Mouse (Mus musculus) CH12.LX (cell line): ENCODE measurements around the gene Zfp777. TPM values are rescaled to one million over a fixed set of nuclear protein-coding genes. Genes with fewer than 3 reads are reported as not detected.
A peak's percentile ranks its signal among the peaks of the same experiment; 100 is the strongest.

ENCODE experiments used
- DNase-seq: peaks from one replicate; pipeline ENCODE4 v3.0.0-alpha.2; 2013; ENCODE audit errors: extremely low read depth
- H3K27ac ChIP-seq: 2 replicates; pipeline ENCODE4 v1.5.1; 2012; ENCODE audit warnings: low read depth, mild to moderate bottlenecking, control low read depth, moderate library complexity; ENCODE audit not compliant: insufficient read depth
- H3K27me3 ChIP-seq: replicated peaks from 2 replicates; pipeline ENCODE3; 2012; ENCODE audit warnings: inconsistent platforms
- H3K36me3 ChIP-seq, 2 experiments: replicated peaks in 1 of 2; 2 replicates each; pipeline versions ENCODE3 to v1.6.1; 2012; ENCODE audit warnings: inconsistent platforms in 1 of 2, low read length in 1 of 2, mild to moderate bottlenecking in 1 of 2, mixed read lengths in 1 of 2, moderate library complexity in 1 of 2; ENCODE audit not compliant: control insufficient read depth in 1 of 2, insufficient read depth in 1 of 2
- H3K4me1 ChIP-seq, 2 experiments: 2 replicates each; pipeline ENCODE4 v1.6.1; 2012; ENCODE audit warnings: inconsistent platforms in 1 of 2, moderate library complexity in 1 of 2; ENCODE audit not compliant: insufficient read depth in 2 of 2, control insufficient read depth in 1 of 2
- H3K4me2 ChIP-seq: 2 replicates; pipeline ENCODE4 v1.6.1; 2012; ENCODE audit warnings: low read depth, mild to moderate bottlenecking, control low read depth; ENCODE audit not compliant: poor library complexity, insufficient read depth, severe bottlenecking
- H3K4me3 ChIP-seq, 3 experiments: fragments of 150-350 bp in 1 of 3; sonication (generic) in 1 of 3; replicated peaks in 1 of 3; 2 replicates each; pipeline versions ENCODE3 to v1.5.1; 2011 to 2012; ENCODE audit warnings: low read depth in 2 of 3, low read length in 2 of 3, mild to moderate bottlenecking in 2 of 3, moderate library complexity in 2 of 3, control low read depth in 1 of 3, improper control_type of control experiment in 1 of 3, inconsistent platforms in 1 of 3, mixed read lengths in 1 of 3; ENCODE audit not compliant: poor library complexity in 1 of 3
- H3K79me2 ChIP-seq: replicated peaks from 2 replicates; pipeline ENCODE4 v1.6.1; 2012; ENCODE audit warnings: mild to moderate bottlenecking, moderate library complexity; ENCODE audit not compliant: control insufficient read depth, poor library complexity, insufficient read depth, severe bottlenecking; ENCODE audit errors: extremely low read depth
- H3K9ac ChIP-seq: 2 replicates; pipeline ENCODE4 v1.6.1; 2012; ENCODE audit warnings: low read depth, mild to moderate bottlenecking, control low read depth, moderate library complexity; ENCODE audit not compliant: insufficient read depth
- H3K9me3 ChIP-seq: replicated peaks from 2 replicates; pipeline ENCODE3; 2012; ENCODE audit warnings: low read length, inconsistent platforms, mixed read lengths
- CHD2 ChIP-seq: IDR thresholded peaks from 2 replicates; pipeline ENCODE4 v1.6.1; 2011; ENCODE audit warnings: low read length, improper control_type of control experiment
- E2F4 ChIP-seq: IDR thresholded peaks from 2 replicates; pipeline ENCODE4 v1.6.1; 2011; ENCODE audit warnings: low read depth, low read length, improper control_type of control experiment; ENCODE audit not compliant: insufficient replicate concordance
- ELF1 ChIP-seq: IDR thresholded peaks from 2 replicates; pipeline ENCODE4 v1.6.1; 2014; ENCODE audit warnings: low read depth, mild to moderate bottlenecking, inconsistent platforms, low read length, improper control_type of control experiment
- ETS1 ChIP-seq: conservative IDR thresholded peaks from 2 replicates; pipeline ENCODE4 v1.6.1; 2012; ENCODE audit warnings: low read depth, mild to moderate bottlenecking, inconsistent platforms, low read length, improper control_type of control experiment, moderate library complexity
- IRF4 ChIP-seq: IDR thresholded peaks from 2 replicates; pipeline ENCODE4 v1.6.1; 2014; ENCODE audit warnings: low read depth, mild to moderate bottlenecking, inconsistent platforms, low read length, improper control_type of control experiment
- JUN ChIP-seq: IDR thresholded peaks from 2 replicates; pipeline ENCODE4 v1.6.1; 2011; ENCODE audit warnings: low read depth, mild to moderate bottlenecking, low read length, improper control_type of control experiment, moderate library complexity; ENCODE audit not compliant: insufficient read depth
- JUND ChIP-seq: conservative IDR thresholded peaks from 2 replicates; pipeline ENCODE4 v1.6.1; 2011; ENCODE audit warnings: low read depth, low read length, improper control_type of control experiment
- KAT2A ChIP-seq: IDR thresholded peaks from 2 replicates; pipeline ENCODE4 v1.6.1; 2012; ENCODE audit warnings: low read length, improper control_type of control experiment, inconsistent platforms; ENCODE audit not compliant: insufficient replicate concordance
- MAFK ChIP-seq: IDR thresholded peaks from 2 replicates; pipeline ENCODE4 v1.6.1; 2011; ENCODE audit warnings: low read length, improper control_type of control experiment; ENCODE audit not compliant: insufficient replicate concordance
- MAZ ChIP-seq: IDR thresholded peaks from 2 replicates; pipeline ENCODE4 v1.6.1; 2012; ENCODE audit warnings: low read depth, mild to moderate bottlenecking, inconsistent platforms, low read length, improper control_type of control experiment, moderate library complexity
- MXI1 ChIP-seq: IDR thresholded peaks from 2 replicates; pipeline ENCODE4 v1.6.1; 2011; ENCODE audit warnings: mild to moderate bottlenecking, low read depth, low read length, improper control_type of control experiment
- MYC ChIP-seq: IDR thresholded peaks from 2 replicates; pipeline ENCODE4 v1.6.1; 2011; ENCODE audit warnings: low read depth, mild to moderate bottlenecking, improper control_type of control experiment, low read length
- NELFE ChIP-seq: IDR thresholded peaks from 2 replicates; pipeline ENCODE4 v1.6.1; 2011; ENCODE audit warnings: low read depth, low read length, improper control_type of control experiment
- NRF1 ChIP-seq: IDR thresholded peaks from 2 replicates; pipeline ENCODE4 v1.6.1; 2014; ENCODE audit warnings: low read depth, mild to moderate bottlenecking, inconsistent platforms, low read length, improper control_type of control experiment, moderate library complexity
- PAX5 ChIP-seq: IDR thresholded peaks from 2 replicates; pipeline ENCODE4 v1.6.1; 2012; ENCODE audit warnings: low read length, inconsistent platforms, mixed read lengths
- POLR2A ChIP-seq: IDR thresholded peaks from 2 replicates; pipeline ENCODE4 v1.6.1; 2011; ENCODE audit warnings: low read depth, mild to moderate bottlenecking, improper control_type of control experiment, low read length
- POLR2AphosphoS2 ChIP-seq: IDR thresholded peaks from 2 replicates; pipeline ENCODE4 v1.6.1; 2011; ENCODE audit warnings: low read depth, low read length, improper control_type of control experiment
- RCOR1 ChIP-seq: conservative IDR thresholded peaks from 2 replicates; pipeline ENCODE4 v1.6.1; 2012; ENCODE audit warnings: low read depth, mild to moderate bottlenecking, inconsistent platforms, low read length, improper control_type of control experiment
- USF1 ChIP-seq: IDR thresholded peaks from 2 replicates; pipeline ENCODE4 v1.6.1; 2014; ENCODE audit warnings: low read depth, mild to moderate bottlenecking, inconsistent platforms, low read length, improper control_type of control experiment
- USF2 ChIP-seq: conservative IDR thresholded peaks from 2 replicates; pipeline ENCODE4 v1.6.1; 2011; ENCODE audit warnings: low read depth, low read length, improper control_type of control experiment
- ZKSCAN1 ChIP-seq: IDR thresholded peaks from 2 replicates; pipeline ENCODE4 v1.6.1; 2012; ENCODE audit warnings: low read depth, inconsistent platforms, low read length, improper control_type of control experiment, borderline replicate concordance
- dilution Hi-C: fragments of 300-500 bp; cut with MboI; formaldehyde crosslinking; loops from 2 replicates; pipeline ENCODE4 v1.14.3; 2020; ENCODE audit warnings: low sequenced_read_pairs; ENCODE audit not compliant: extremely low pct_unique_long_range_greater_than_20kb, extremely low pct_ligation_motif_present
- in situ Hi-C: fragments of 300-500 bp; cut with MboI; formaldehyde crosslinking; loops from 3 replicates; pipeline ENCODE4 v1.14.3; 2019; ENCODE audit warnings: low sequenced_read_pairs, low pct_ligation_motif_present, low pct_unique_long_range_greater_than_20kb, mixed read lengths
- polyA plus RNA-seq: library from polyadenylated mRNA; unstranded; fragments of >175 nt; gene quantifications from 2 replicates; pipeline ENCODE4 v1.2.1, GENCODE M21; 2012; ENCODE audit warnings: low read depth; ENCODE audit not compliant: insufficient read length
- total RNA-seq, 2 experiments: library from RNA; depleted of rRNA; stranded (reverse); fragments of 300-350 nt in 1 of 2; fragments of >200 nt in 1 of 2; gene quantifications; 2 replicates each; pipeline ENCODE4 v1.2.3; 2012 to 2014

Zfp777 gene
- total and polyA plus RNA-seq, 3 experiments, result 7.1 to 16.5 (median 13.6) TPM

DNA sequence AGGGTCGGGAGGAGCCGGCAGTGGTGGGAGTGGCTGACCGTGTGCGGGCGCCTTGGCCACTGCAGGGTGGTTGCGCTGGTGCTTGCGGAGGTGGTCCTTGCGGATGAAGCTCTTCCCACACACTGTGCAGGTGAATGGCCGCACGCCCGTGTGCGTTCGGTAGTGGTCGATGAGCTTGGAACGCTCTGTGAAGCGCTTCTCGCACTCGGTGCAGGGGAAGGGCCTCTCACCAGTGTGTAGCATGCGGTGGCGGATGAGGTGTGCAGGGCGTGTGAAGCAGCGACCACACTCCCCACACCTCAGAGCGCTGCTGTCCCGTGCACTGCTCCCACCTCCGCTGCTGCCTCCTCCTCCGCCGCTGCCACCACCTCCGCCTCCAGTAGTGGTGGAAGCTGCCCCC is 15.2 kb upstream of the Zfp777 start:
- Histone ChIP-seq H3K79me2 (no peaks in the 10 kb centered on the region), H3K27me3 (no peaks in the 10 kb centered on the region), H3K36me3 (peaks cover 41 to 77% of the 10 kb centered on the region in 2 experiments), H3K4me1 (no peaks in the 10 kb centered on the region), H3K4me3 (peak overlapping the region in 1 of 3 experiments; percentile 6), H3K9ac (no peak overlapping the region), H3K4me2 (no peak overlapping the region), H3K9me3 (no peaks in the 10 kb centered on the region), H3K27ac (no peak overlapping the region)
- no peak for DNase-seq
- in situ Hi-C loops (no loop called here), dilution Hi-C loops (no loop called here)
- TF ChIP-seq POLR2AphosphoS2 (no peak), MYC (no peak)

- Histone ChIP-seq H3K27ac (no peak overlapping the region), H3K4me1 (no peaks in the 10 kb centered on the region), H3K4me3 (no peak overlapping the region), H3K4me2 (no peak overlapping the region), H3K27me3 (no peaks in the 10 kb centered on the region), H3K9ac (no peak overlapping the region), H3K79me2 (no peaks in the 10 kb centered on the region), H3K36me3 (peaks cover 24 to 48% of the 10 kb centered on the region in 2 experiments), H3K9me3 (no peaks in the 10 kb centered on the region)
- dilution Hi-C loops (no loop called here), in situ Hi-C loops (no loop called here)
- DNase-seq, result no peak
- TF ChIP-seq ZKSCAN1 (no peak), MXI1 (no peak), POLR2A (no peak), ETS1 (no peak), NELFE (no peak), KAT2A (no peak), JUN (no peak), MAZ (no peak), PAX5 (no peak), E2F4 (no peak), RCOR1 (no peak), JUND (no peak)
These were observed 12.2 kb upstream of the Zfp777 start for GRCm38 (mm10) chr6:48060895-48061294.

DNA sequence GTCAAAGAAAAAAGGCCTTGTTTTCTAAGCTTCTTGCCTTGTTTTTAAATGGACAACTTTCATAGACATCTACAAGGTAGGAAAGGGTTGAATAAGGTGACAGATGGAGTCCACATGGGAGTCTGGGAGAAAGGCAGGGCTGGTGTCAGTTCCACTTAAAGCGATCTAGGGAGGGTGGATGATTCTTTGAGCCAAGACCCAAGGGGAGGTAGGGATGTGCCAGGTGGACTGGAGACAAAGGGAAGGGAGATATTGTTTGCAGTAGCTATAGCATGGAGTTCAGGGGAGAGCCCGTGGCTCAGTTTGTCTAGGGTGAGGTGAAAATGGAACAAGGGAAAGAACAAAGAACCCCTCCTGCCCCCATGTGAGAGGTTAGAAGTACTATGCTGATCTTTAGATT is 11.7 kb upstream of the Zfp777 start:
- no peak overlapping the region for H3K27ac ChIP-seq
- in situ Hi-C loops, result no loop called here
- no peak overlapping the region for H3K4me2 ChIP-seq
- H3K4me3 ChIP-seq, result no peak overlapping the region
- no peaks in the 10 kb centered on the region for H3K79me2 ChIP-seq
- DNase-seq, result no peak
- no peaks in the 10 kb centered on the region for H3K9me3 ChIP-seq
- peaks cover 24 to 44% of the 10 kb centered on the region in 2 experiments for H3K36me3 ChIP-seq
- TF ChIP-seq MAFK (no peak), CHD2 (no peak), NRF1 (no peak), ELF1 (no peak), USF1 (no peak), PAX5 (no peak), RCOR1 (no peak), E2F4 (no peak), USF2 (no peak), NELFE (no peak), MXI1 (no peak), IRF4 (no peak)
- no peak overlapping the region for H3K9ac ChIP-seq
- H3K27me3 ChIP-seq, result no peaks in the 10 kb centered on the region
- no peaks in the 10 kb centered on the region for H3K4me1 ChIP-seq
- dilution Hi-C loops, result no loop called here
